26 mouse cellular contexts compared by ENCODE assay signal in genomic region chr7:88252129-88252528, GRCm38 (mm10). TPM values are rescaled to one million over a fixed set of nuclear protein-coding genes. Genes with fewer than 3 reads are reported as not detected.
DNase-seq lines count a peak whose midpoint lies in the region; ATAC-seq and TF ChIP-seq lines count a peak whose summit lies in the region.
"Had no signal": no experiment of that assay in that cellular context is flagged by ENCODE, and none has a peak within 500 bp of the region (broad histone marks: within the 10 kb centered on the region; RNA-seq: fewer than 3 reads in every experiment).

No protein-coding gene starts in this region.

- H3K4me1 ChIP-seq in bone marrow macrophage, adult 2 months (ENCODE audit: control insufficient read depth, insufficient read depth, low read length), result peaks cover 27% of the 10 kb centered on the region
- H3K4me1 ChIP-seq: embryonic facial prominence, embryonic 10.5 days; embryonic facial prominence, embryonic 12.5 days; forebrain, embryonic 13.5 days; forebrain, embryonic 15.5 days had no signal

- no peak for TF ChIP-seq CTCF in bone marrow macrophage, adult 2 months (IDR thresholded peaks at IDR 0.05; ENCODE audit: low read depth, low read length)
- no peak for TF ChIP-seq CTCF in layer of hippocampus, adult 2 months (conservative IDR thresholded peaks at IDR 0.05)

- no peak for TF ChIP-seq POLR2A in bone marrow macrophage, adult 2 months (IDR thresholded peaks at IDR 0.05; ENCODE audit: borderline replicate concordance, low read depth, low read length)

- no peaks in the 10 kb centered on the region for H3K36me3 ChIP-seq in splenic B cell, adult 2 months (ENCODE audit: control insufficient read depth, insufficient read depth, low read length, poor library complexity, severe bottlenecking)
- H3K36me3 ChIP-seq: embryonic facial prominence, embryonic 10.5 days; embryonic facial prominence, embryonic 12.5 days; forebrain, embryonic 15.5 days; G1E had no signal

- no peaks in the 10 kb centered on the region for H3K27me3 ChIP-seq in splenic B cell, adult 2 months (ENCODE audit: control insufficient read depth, insufficient read depth, low read length, poor library complexity, severe bottlenecking)
- H3K27me3 ChIP-seq: CH12.LX; embryonic facial prominence, embryonic 12.5 days; forebrain, embryonic 13.5 days; forebrain, embryonic 15.5 days; Patski had no signal

- ATAC-seq in granulocyte monocyte progenitor cell, adult 5-6 weeks (replicated peaks; ENCODE audit: poor library complexity, severe bottlenecking), result peak; percentile 70
- peak; percentile 63 for ATAC-seq in megakaryocyte, adult 5-6 weeks (ENCODE audit: poor library complexity, severe bottlenecking)
- ATAC-seq: activated CD4-positive, CD25-positive, alpha-beta regulatory T cell, adult 4 months; CD4-positive, CD25-positive, alpha-beta regulatory T cell, adult 4 months; forebrain, embryonic 13.5 days; forebrain, embryonic 15.5 days; forebrain, postnatal 0 days; Patski had no signal

- H3K27ac ChIP-seq in bone marrow macrophage, adult 2 months (ENCODE audit: insufficient read depth, low read depth, low read length), result peak overlapping the region; percentile 96
- no peak overlapping the region for H3K27ac ChIP-seq in layer of hippocampus, adult 2 months
- H3K27ac ChIP-seq: embryonic facial prominence, embryonic 10.5 days; embryonic facial prominence, embryonic 12.5 days; forebrain, embryonic 13.5 days; forebrain, embryonic 15.5 days had no signal

- no peak overlapping the region for H3K4me3 ChIP-seq in bone marrow macrophage, adult 2 months (ENCODE audit: insufficient read depth, low read length)
- H3K4me3 ChIP-seq in layer of hippocampus, adult 2 months, result no peak overlapping the region
- H3K4me3 ChIP-seq: embryonic facial prominence, embryonic 10.5 days; embryonic facial prominence, embryonic 12.5 days; forebrain, embryonic 13.5 days; forebrain, embryonic 15.5 days had no signal

- DNase-seq in splenic B cell, adult 2 months (ENCODE audit: low read depth, low spot score), result peak; percentile 43
- no peak for DNase-seq in layer of hippocampus, adult 2 months (ENCODE audit: low spot score in 2 of 2)
- DNase-seq in adrenal gland, postnatal 10 days, result no peak
- no peak for DNase-seq in thymus, postnatal 36 days
- DNase-seq: adrenal gland, adult 8-10 months; adrenal gland, postnatal 25 days; B cell, adult 2 months; cerebellum, adult 11 months; cerebellum, adult 18-20 months; cerebellum, adult 8-10 months; cerebellum, adult 9-11 months; cerebellum, postnatal 14 days; cerebellum, postnatal 36 days; forebrain, postnatal 0 days had no signal

RNA-seq across cellular contexts. Expression of gene Ctsc, which starts 25.8 kb away (rescaled TPM):
- polyA plus RNA-seq in bone marrow macrophage, adult 2 months (2012; ENCODE audit: insufficient read depth, insufficient read length, missing spikeins), result 423 and 505 TPM in 2 replicates
- 64.1 and 67.9 TPM in 2 replicates for total RNA-seq in granulocyte monocyte progenitor cell, adult 5-6 weeks (2014; fragmentation: Nextera tagmentation)
- total RNA-seq in granulocyte monocyte progenitor cell, adult 5-6 weeks (2017), result 98.4 and 99.9 TPM in 2 replicates
- 573 and 643 TPM in 2 replicates for total RNA-seq in megakaryocyte, adult 5-6 weeks (2015)
- total RNA-seq in megakaryocyte, adult 5-6 weeks (2017), result 520 and 557 TPM in 2 replicates
- total RNA-seq in layer of hippocampus, adult 2 months (2021), result 10 to 100 TPM; 13.2 to 15.3 TPM
- 10 to 100 TPM; 23.7 to 24.1 TPM for total RNA-seq in adrenal gland, postnatal 10 days (2021)
- polyA plus RNA-seq: G1E had no signal

Comparison
In these comparisons a context has a peak if more than half of its experiments do, and no peak if none do; other contexts are left out.
1. RNA of gene Ctsc, which starts 25.8 kb away (total RNA-seq): 520 to 643 TPM in megakaryocyte, adult 5-6 weeks; 64.1 to 99.9 TPM in granulocyte monocyte progenitor cell, adult 5-6 weeks, 23.7 to 24.1 TPM in adrenal gland, postnatal 10 days and 13.2 to 15.3 TPM in layer of hippocampus, adult 2 months; every median in the first group is over 4 times any median in the second.